Mouse (Mus musculus) heart, embryonic 14.5 days (tissue): ENCODE measurements around the gene Lztfl1. TPM values are rescaled to one million over a fixed set of nuclear protein-coding genes. Genes with fewer than 3 reads are reported as not detected.

Experiments
- ATAC-seq: fragments of 200-750 bp; cut with Nextera tagmentation; 2 replicates; pipeline ENCODE4 v1.8.0; 2017; ENCODE audit warnings: low read depth, moderate TSS enrichment; ENCODE audit not compliant: insufficient number of reproducible peaks, insufficient read depth, low FRiP score
- H3K27ac ChIP-seq, 2 experiments: fragments of 200-500 bp in 1 of 2; fragments of 300-500 bp in 1 of 2; sonication (generic) in 1 of 2; replicated peaks in 1 of 2; 2 replicates each; pipeline ENCODE4 v1.5.1; 2012 to 2014; ENCODE audit warnings: low read depth in 2 of 2, low read length in 2 of 2, control low read depth in 1 of 2, mild to moderate bottlenecking in 1 of 2, mixed read lengths in 1 of 2; ENCODE audit not compliant: control insufficient read depth in 1 of 2, insufficient read depth in 1 of 2
- H3K27me3 ChIP-seq: fragments of 300-500 bp; sonication (generic); 2 replicates; pipeline ENCODE4 v1.6.1; 2014; ENCODE audit warnings: mild to moderate bottlenecking, low read length, control low read depth; ENCODE audit not compliant: control insufficient read depth, insufficient read depth
- H3K36me3 ChIP-seq: fragments of 300-500 bp; sonication (generic); 2 replicates; pipeline ENCODE4 v1.6.1; 2014; ENCODE audit warnings: mild to moderate bottlenecking, control low read depth, low read length, mixed read lengths; ENCODE audit not compliant: control insufficient read depth, insufficient read depth
- H3K4me1 ChIP-seq, 2 experiments: fragments of 200-500 bp in 1 of 2; fragments of 300-500 bp in 1 of 2; sonication (generic) in 1 of 2; 2 replicates each; pipeline ENCODE4 v1.6.1; 2012 to 2014; ENCODE audit warnings: low read length in 2 of 2, control low read depth in 1 of 2, mixed read lengths in 1 of 2; ENCODE audit not compliant: control insufficient read depth in 2 of 2, insufficient read depth in 2 of 2
- H3K4me2 ChIP-seq: fragments of 300-500 bp; sonication (generic); 2 replicates; pipeline ENCODE4 v1.6.1; 2014; ENCODE audit warnings: mild to moderate bottlenecking, low read length
- H3K4me3 ChIP-seq, 2 experiments: fragments of 200-500 bp in 1 of 2; fragments of 300-500 bp in 1 of 2; sonication (generic) in 1 of 2; 2 replicates each; pipeline ENCODE4 v1.5.1; 2012 to 2014; ENCODE audit warnings: low read length in 2 of 2, mild to moderate bottlenecking in 2 of 2, control low read depth in 1 of 2, low read depth in 1 of 2, moderate library complexity in 1 of 2; ENCODE audit not compliant: control insufficient read depth in 1 of 2, insufficient read depth in 1 of 2
- H3K9ac ChIP-seq: fragments of 300-500 bp; sonication (generic); 2 replicates; pipeline ENCODE4 v1.6.1; 2014; ENCODE audit warnings: mild to moderate bottlenecking, low read length
- H3K9me3 ChIP-seq: fragments of 300-500 bp; sonication (generic); 2 replicates; pipeline ENCODE4 v1.6.1; 2016; ENCODE audit warnings: low read length, control low read depth; ENCODE audit not compliant: control insufficient read depth
- WGBS: fragments of 180-500 bp; shearing (Covaris S2); extraction: QIAGEN DNeasy Blood & Tissue Kit; methylation state at CpG from one replicate; pipeline ENCODE4 v1.1.7; 2014; 5-methylcytosine and 5-hydroxymethylcytosine counted together
- polyA plus RNA-seq: library from polyadenylated mRNA; unstranded; fragments of >200 nt; fragmentation: Nextera tagmentation; extraction: Ambion mirVana; gene quantifications from 2 replicates; pipeline ENCODE4 v1.2.1, GENCODE M21; 2014

The Lztfl1 gene
- polyA plus RNA-seq, 1 experiment from 2014 or later = 39.3 TPM

GRCm38 (mm10) chr9:123649785-123650511, 67.5 kb downstream of the Lztfl1 start:
- WGBS = 57% methylated on average over 2 of the region's 2 CpGs
- no peak overlapping the region for H3K4me2 ChIP-seq
- H3K9ac ChIP-seq = no peak overlapping the region
- H3K36me3 ChIP-seq = no peaks in the 10 kb centered on the region
- no peaks in the 10 kb centered on the region for H3K9me3 ChIP-seq
- H3K27me3 ChIP-seq = no peaks in the 10 kb centered on the region
- no peaks in the 10 kb centered on the region for H3K4me1 ChIP-seq
- ATAC-seq = no peak
- H3K27ac ChIP-seq = no peak overlapping the region
- no peak overlapping the region for H3K4me3 ChIP-seq

Other genes starting within 250 kb of the Lztfl1 start
- gene Limd1, start 239.0 kb downstream of the Lztfl1 start, polyA plus RNA-seq = 50.9 and 56.0 TPM in 2 replicates
- gene Sacm1l, start 187.9 kb downstream of the Lztfl1 start, polyA plus RNA-seq = 46.2 and 48.2 TPM in 2 replicates
- gene Slc6a20b, start 85.1 kb downstream of the Lztfl1 start, polyA plus RNA-seq = 0.22 and 0.26 TPM in 2 replicates
- 0.19 and 0.20 TPM in 2 replicates for gene Ccr9, start 39.3 kb downstream of the Lztfl1 start, polyA plus RNA-seq
- gene Slc6a20a, start 38.8 kb downstream of the Lztfl1 start, polyA plus RNA-seq = not detected in 2 replicates
- 0.14 and 0.47 TPM in 2 replicates for gene Cxcr6, start 88.8 kb upstream of the Lztfl1 start, polyA plus RNA-seq
- gene Fyco1, start 134.2 kb upstream of the Lztfl1 start, polyA plus RNA-seq = 33.1 and 36.3 TPM in 2 replicates
- not detected in 2 replicates for gene Xcr1, start 144.3 kb upstream of the Lztfl1 start, polyA plus RNA-seq